Mouse (Mus musculus) cerebellum, adult 8-10 months (tissue): Measurements from ENCODE around the gene Dock1.

Experiments
- DNase-seq: peaks from one replicate; pipeline ENCODE4 v3.0.0; 2022

Dock1 gene

DNA sequence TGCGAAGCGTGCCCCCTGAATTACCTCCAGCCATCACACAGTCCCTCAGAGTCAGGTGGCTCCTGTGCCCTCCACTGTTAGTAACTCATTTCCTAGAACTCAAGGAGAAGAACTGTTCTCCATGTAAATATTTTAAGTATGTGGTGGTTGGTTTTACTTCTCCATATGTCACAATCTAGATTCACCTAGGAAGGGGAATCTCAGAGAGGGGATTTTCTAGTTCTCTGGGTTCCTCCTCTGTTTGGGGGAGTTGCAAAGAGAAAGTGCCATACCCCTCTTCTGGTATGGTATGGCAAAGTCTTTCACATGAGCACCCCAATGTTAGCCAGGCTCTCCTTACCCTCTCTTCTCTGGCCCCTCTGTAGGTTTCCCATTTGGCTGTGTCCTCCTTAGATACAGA is 525.2 kb downstream of the Dock1 start:
- no peak for DNase-seq

DNA sequence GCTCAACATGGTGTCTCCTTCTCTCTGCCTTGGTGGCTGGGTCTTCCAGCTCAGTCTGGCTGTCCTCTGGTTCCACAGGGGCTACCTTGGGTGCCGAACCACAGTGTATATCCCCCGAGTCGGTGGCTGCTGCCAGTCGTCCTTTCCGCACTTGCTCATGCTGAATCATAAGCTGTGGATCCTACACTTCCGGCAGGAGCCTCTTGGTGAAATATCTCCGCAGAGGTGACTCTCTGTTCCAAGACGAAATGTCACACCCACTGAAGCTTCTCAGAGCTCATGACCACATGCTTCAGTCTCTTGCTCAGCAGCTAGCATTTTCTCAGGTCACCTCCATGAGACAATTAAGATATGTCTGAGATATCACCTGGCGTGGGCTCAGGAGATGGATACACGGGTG is 526.4 kb downstream of the Dock1 start:
- DNase-seq: no peak

DNA sequence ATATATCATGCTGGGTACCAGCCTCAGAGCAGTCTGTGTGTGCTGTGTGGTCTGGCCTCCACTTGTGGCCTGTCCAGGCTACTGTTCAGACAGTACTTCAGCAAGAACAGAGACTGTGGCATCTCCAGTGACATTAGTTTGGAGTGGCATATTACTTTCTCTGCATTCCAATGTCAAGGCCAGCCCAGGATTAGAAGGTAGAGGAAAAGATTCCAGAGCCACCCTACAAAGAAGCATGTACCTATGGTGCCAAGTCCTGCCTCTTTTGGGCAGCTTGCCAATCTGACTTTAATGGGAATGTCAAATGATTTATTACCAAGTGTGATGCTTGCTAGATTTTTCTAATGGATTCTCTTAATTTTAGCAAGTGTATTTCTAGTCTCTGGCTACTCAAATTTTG is 533.5 kb downstream of the Dock1 start:
- DNase-seq: no peak

DNA sequence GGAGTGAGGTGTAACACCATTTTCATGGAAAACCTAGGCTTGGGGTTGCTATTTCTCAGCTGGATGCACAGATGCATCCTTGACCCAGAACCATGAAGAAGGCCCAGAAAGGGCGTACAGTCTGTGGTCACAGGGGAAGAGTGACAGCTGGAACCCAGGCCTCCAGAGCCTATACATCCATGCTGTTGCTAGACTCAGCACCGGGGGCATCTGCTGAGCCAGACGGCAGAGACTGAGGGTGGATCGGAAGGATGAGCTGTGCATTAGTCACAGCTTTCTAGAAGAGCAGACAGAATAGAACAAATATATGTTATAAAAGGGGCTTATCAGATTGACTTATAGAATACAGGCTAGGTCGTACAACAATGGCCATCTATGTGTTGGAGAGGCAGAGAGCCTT is 534.7 kb downstream of the Dock1 start:
- DNase-seq: no peak

- DNase-seq: no peak
Measured at GRCm38 (mm10) chr7:135208947-135209567, 538.6 kb downstream of the Dock1 start.

- DNase-seq: no peak
Measured at GRCm38 (mm10) chr7:135210296-135210695, 539.8 kb downstream of the Dock1 start.

GRCm38 (mm10) chr7:135210831-135211230 is 540.4 kb downstream of the Dock1 start:
- no peak for DNase-seq

DNA sequence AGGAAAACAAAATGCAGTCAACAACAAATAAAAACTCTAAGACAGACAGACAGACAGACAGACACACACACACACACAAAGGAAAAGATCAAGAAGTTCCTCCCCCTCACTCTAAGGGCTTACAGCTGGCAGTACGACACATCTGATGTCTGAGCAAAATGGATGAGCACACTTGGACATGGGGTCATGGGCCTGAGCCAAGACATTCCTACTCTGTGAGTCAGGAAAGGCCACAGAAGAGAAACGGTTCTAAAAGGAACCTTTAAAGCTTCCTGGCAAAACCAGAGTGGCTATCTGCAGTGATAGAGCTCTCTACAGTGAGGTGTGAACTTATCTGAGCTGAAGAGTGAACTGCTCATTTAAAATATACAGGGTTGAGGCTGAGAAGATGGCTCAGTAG is 542.1 kb downstream of the Dock1 start:
- no peak for DNase-seq

DNA sequence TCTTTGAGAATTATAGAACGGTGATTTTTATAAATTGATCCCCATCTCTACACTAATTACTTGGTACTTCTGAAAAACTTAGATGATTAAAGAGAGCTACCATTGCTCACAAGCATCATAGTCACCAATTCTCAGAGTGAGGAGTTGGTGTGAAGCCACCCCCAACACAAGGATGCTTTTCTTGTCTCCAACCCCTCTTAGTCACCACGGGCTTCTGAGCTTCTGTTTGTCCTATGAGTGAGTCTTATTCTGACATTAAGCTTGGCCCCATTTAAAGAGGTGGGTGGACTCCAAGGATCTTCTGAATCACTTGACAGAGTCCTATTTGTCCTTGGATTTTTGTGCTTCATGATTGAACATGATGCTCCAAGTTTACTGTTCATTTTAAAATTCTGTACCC is 551.0 kb downstream of the Dock1 start:
- no peak for DNase-seq
